8 mouse cellular contexts compared by ENCODE assay signal in genomic region chr15:101144779-101145178, GRCm38 (mm10). TPM values are rescaled to one million over a fixed set of nuclear protein-coding genes. Genes with fewer than 3 reads are reported as not detected.
DNase-seq lines count a peak whose midpoint lies in the region; ATAC-seq and TF ChIP-seq lines count a peak whose summit lies in the region.

No protein-coding gene starts in this region.

- no peak for TF ChIP-seq POLR2A in spleen, adult 2 months (IDR thresholded peaks at IDR 0.05; ENCODE audit: low read depth, low read length)
- TF ChIP-seq POLR2A in thymus, adult 2 months (IDR thresholded peaks at IDR 0.05; ENCODE audit: control insufficient read depth, extremely low read depth, insufficient read depth, low read length, poor library complexity) = no peak

- no peaks in the 10 kb centered on the region for H3K36me3 ChIP-seq in forebrain, embryonic 10.5 days (replicated peaks)
- H3K36me3 ChIP-seq in forebrain, embryonic 11.5 days (ENCODE audit: control insufficient read depth, insufficient read depth, low read length) = no peaks in the 10 kb centered on the region
- no peaks in the 10 kb centered on the region for H3K36me3 ChIP-seq in spleen, adult 2 months (ENCODE audit: control insufficient read depth, insufficient read depth, low read length)
- H3K36me3 ChIP-seq in liver, embryonic 12.5 days = no peaks in the 10 kb centered on the region
- no peaks in the 10 kb centered on the region for H3K36me3 ChIP-seq in thymus, adult 2 months (ENCODE audit: control insufficient read depth, insufficient read depth, low read length)

- no peak for DNase-seq in forebrain, embryonic 10.5 days (ENCODE audit: extremely low spot score, low spot score)
- DNase-seq in forebrain, embryonic 11.5 days (ENCODE audit: low spot score) = no peak
- DNase-seq in spleen, adult 2 months (ENCODE audit: low read depth in 1 of 2, low spot score in 2 of 2) = no peak
- no peak for DNase-seq in spleen, postnatal 4 days (ENCODE audit: low spot score in 2 of 2)
- DNase-seq in thymus, adult 2 months = no peak
- no peak for DNase-seq in urinary bladder, adult 18-20 months (ENCODE audit: low spot score in 2 of 2)
- no peak for DNase-seq in ovary, postnatal 14 days (ENCODE audit: low spot score)

- H3K27ac ChIP-seq in forebrain, embryonic 10.5 days = peak overlapping the region; percentile 80; the same call in 1 of the 2 replicates
- no peak overlapping the region for H3K27ac ChIP-seq in forebrain, embryonic 11.5 days (ENCODE audit: low read depth, low read length)
- peak overlapping the region; percentile 31 for H3K27ac ChIP-seq in spleen, adult 2 months (ENCODE audit: insufficient read depth, low read length)
- no peak overlapping the region for H3K27ac ChIP-seq in liver, embryonic 12.5 days
- no peak overlapping the region for H3K27ac ChIP-seq in thymus, adult 2 months (ENCODE audit: control insufficient read depth, insufficient read depth, low read length)

- no peak overlapping the region for H3K4me3 ChIP-seq in forebrain, embryonic 10.5 days
- H3K4me3 ChIP-seq in forebrain, embryonic 11.5 days (ENCODE audit: low read depth, low read length) = no peak overlapping the region
- no peak overlapping the region for H3K4me3 ChIP-seq in spleen, adult 2 months (ENCODE audit: extremely low read depth, insufficient read depth, insufficient read length)
- no peak overlapping the region for H3K4me3 ChIP-seq in liver, embryonic 12.5 days
- no peak overlapping the region for H3K4me3 ChIP-seq in thymus, adult 2 months (ENCODE audit: control insufficient read depth, insufficient read depth, low read length)

- H3K9me3 ChIP-seq in forebrain, embryonic 10.5 days = no peaks in the 10 kb centered on the region
- H3K9me3 ChIP-seq in forebrain, embryonic 11.5 days (ENCODE audit: control insufficient read depth, low read length) = no peaks in the 10 kb centered on the region
- no peaks in the 10 kb centered on the region for H3K9me3 ChIP-seq in liver, embryonic 12.5 days (replicated peaks)

- peaks cover 80% of the 10 kb centered on the region for H3K4me1 ChIP-seq in forebrain, embryonic 10.5 days
- H3K4me1 ChIP-seq in forebrain, embryonic 11.5 days (replicated peaks; ENCODE audit: control insufficient read depth, insufficient read depth, low read length) = peaks cover 10% of the 10 kb centered on the region; the same call in 1 of the 2 replicates
- H3K4me1 ChIP-seq in spleen, adult 2 months (ENCODE audit: control insufficient read depth, insufficient read depth, insufficient read length) = peaks cover 22% of the 10 kb centered on the region
- H3K4me1 ChIP-seq in liver, embryonic 12.5 days = peaks cover 74% of the 10 kb centered on the region
- peaks cover 45% of the 10 kb centered on the region for H3K4me1 ChIP-seq in thymus, adult 2 months (replicated peaks; ENCODE audit: control insufficient read depth, insufficient read depth, low read length)

- 91% methylated on average over 8 of the region's 8 CpGs for WGBS in forebrain, embryonic 10.5 days
- 88% methylated on average over 8 of the region's 8 CpGs for WGBS in forebrain, embryonic 11.5 days
- 61% methylated on average over 8 of the region's 8 CpGs for WGBS in spleen, adult 2 months
- WGBS in liver, embryonic 12.5 days (ENCODE audit: insufficient replicate concordance) = 66% methylated on average over 8 of the region's 8 CpGs
- 80% methylated on average over 8 of the region's 8 CpGs for WGBS in thymus, adult 2 months

- H3K27me3 ChIP-seq in forebrain, embryonic 10.5 days (ENCODE audit: poor library complexity, severe bottlenecking) = peaks cover 32% of the 10 kb centered on the region
- H3K27me3 ChIP-seq in forebrain, embryonic 11.5 days (ENCODE audit: control insufficient read depth, insufficient read depth, low read length) = no peaks in the 10 kb centered on the region
- no peaks in the 10 kb centered on the region for H3K27me3 ChIP-seq in spleen, adult 2 months (ENCODE audit: control insufficient read depth, insufficient read depth, low read length)
- H3K27me3 ChIP-seq in liver, embryonic 12.5 days (replicated peaks) = peaks cover 32% of the 10 kb centered on the region
- no peaks in the 10 kb centered on the region for H3K27me3 ChIP-seq in thymus, adult 2 months (ENCODE audit: control insufficient read depth, insufficient read depth, low read length)

- H3K4me2 ChIP-seq in forebrain, embryonic 11.5 days (ENCODE audit: low read depth, low read length, severe bottlenecking) = no peak overlapping the region
- H3K4me2 ChIP-seq in liver, embryonic 12.5 days = peak overlapping the region; percentile 52; the same call in 1 of the 2 replicates

- no peak for ATAC-seq in forebrain, embryonic 11.5 days (replicated peaks; ENCODE audit: low FRiP score)
- no peak for ATAC-seq in liver, embryonic 12.5 days

- no peak overlapping the region for H3K9ac ChIP-seq in forebrain, embryonic 11.5 days (ENCODE audit: low read length)
- H3K9ac ChIP-seq in liver, embryonic 12.5 days = no peak overlapping the region

- TF ChIP-seq CTCF in spleen, adult 2 months (IDR thresholded peaks at IDR 0.05; ENCODE audit: extremely low read depth, insufficient read depth, insufficient read length, insufficient replicate concordance) = no peak
- no peak for TF ChIP-seq CTCF in thymus, adult 2 months (IDR thresholded peaks at IDR 0.05; ENCODE audit: borderline replicate concordance, control insufficient read depth, extremely low read depth, insufficient read depth, low read length, poor library complexity)

RNA-seq across cellular contexts. Expression of gene Acvrl1, which starts 16.5 kb away (rescaled TPM):
- 8.0 and 8.1 TPM in 2 replicates for polyA plus RNA-seq in forebrain, embryonic 10.5 days (2016; fragmentation: Nextera tagmentation; extraction: Ambion mirVana)
- polyA plus RNA-seq in forebrain, embryonic 11.5 days (2014; fragmentation: Nextera tagmentation; extraction: Ambion mirVana) = 7.2 and 7.7 TPM in 2 replicates
- polyA plus RNA-seq in spleen, adult 2 months (2012; rRNA removed) = 27.8 and 28.9 TPM in 2 replicates
- 1.8 TPM in 2 replicates for polyA plus RNA-seq in liver, embryonic 12.5 days (2016; fragmentation: Nextera tagmentation; extraction: Ambion mirVana)
- 27.2 and 34.2 TPM in 2 replicates for polyA plus RNA-seq in thymus, adult 2 months (2012; rRNA removed)

RNA-seq across cellular contexts. Expression of gene Acvr1b, which starts 29.1 kb away (rescaled TPM):
- polyA plus RNA-seq in forebrain, embryonic 10.5 days (2016; fragmentation: Nextera tagmentation; extraction: Ambion mirVana) = 5.8 TPM in 2 replicates
- 15.0 and 16.0 TPM in 2 replicates for polyA plus RNA-seq in forebrain, embryonic 11.5 days (2014; fragmentation: Nextera tagmentation; extraction: Ambion mirVana)
- 17.9 and 20.2 TPM in 2 replicates for polyA plus RNA-seq in spleen, adult 2 months (2012; rRNA removed)
- polyA plus RNA-seq in liver, embryonic 12.5 days (2016; fragmentation: Nextera tagmentation; extraction: Ambion mirVana) = 1.9 and 2.2 TPM in 2 replicates
- 34.9 and 35.3 TPM in 2 replicates for polyA plus RNA-seq in thymus, adult 2 months (2012; rRNA removed)

RNA-seq across cellular contexts. Expression of gene Ankrd33, which starts 29.2 kb away (rescaled TPM):
- polyA plus RNA-seq in forebrain, embryonic 10.5 days (2016; fragmentation: Nextera tagmentation; extraction: Ambion mirVana) = not detected in 2 replicates
- polyA plus RNA-seq in forebrain, embryonic 11.5 days (2014; fragmentation: Nextera tagmentation; extraction: Ambion mirVana) = not detected in 2 replicates
- not detected in 2 replicates for polyA plus RNA-seq in spleen, adult 2 months (2012; rRNA removed)
- polyA plus RNA-seq in liver, embryonic 12.5 days (2016; fragmentation: Nextera tagmentation; extraction: Ambion mirVana) = not detected in 2 replicates
- not detected in 2 replicates for polyA plus RNA-seq in thymus, adult 2 months (2012; rRNA removed)

Comparison
In these comparisons a context has a peak if more than half of its experiments do, and no peak if none do; other contexts are left out.
1. H3K27ac ChIP-seq: peak in forebrain, embryonic 10.5 days (single experiment) and spleen, adult 2 months (single experiment); none in forebrain, embryonic 11.5 days (single experiment), liver, embryonic 12.5 days (single experiment) and thymus, adult 2 months (single experiment).